30 mouse cellular contexts compared by ENCODE assay signal in the genomic region with DNA sequence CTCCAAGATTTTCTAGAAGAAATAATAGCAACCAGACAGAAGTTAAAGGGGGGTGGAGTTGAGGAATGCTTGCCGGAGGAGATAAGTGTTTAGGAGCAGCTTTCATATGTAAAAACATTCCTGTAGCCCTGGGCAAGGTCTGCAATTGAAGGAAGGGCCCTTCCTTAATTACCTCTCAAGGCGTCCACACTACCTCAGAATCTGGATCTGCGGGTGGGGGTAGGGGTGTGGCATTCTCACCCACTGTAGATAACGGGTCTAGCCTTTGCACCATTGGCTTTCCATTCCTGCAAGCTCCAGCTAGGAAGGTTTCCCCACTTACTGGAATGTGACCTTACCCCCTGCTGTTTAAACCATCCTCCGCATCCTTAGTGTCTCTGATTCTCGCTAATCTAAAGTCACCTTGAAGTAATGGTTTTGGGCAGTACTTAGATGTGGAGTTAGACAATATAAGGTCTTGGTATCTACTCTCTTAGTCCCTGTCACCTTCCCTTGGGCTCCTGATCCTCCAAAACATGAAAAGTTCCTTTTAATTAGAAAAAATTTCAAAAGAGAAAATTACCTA. TPM values are rescaled to one million over a fixed set of nuclear protein-coding genes. Genes with fewer than 3 reads are reported as not detected.
A peak's percentile ranks its signal among the peaks of the same experiment; 100 is the strongest.
DNase-seq lines count a peak whose midpoint lies in the region; ATAC-seq and TF ChIP-seq lines count a peak whose summit lies in the region.
"Had no signal": no experiment of that assay in that cellular context is flagged by ENCODE, and none has a peak within 500 bp of the region (broad histone marks: within the 10 kb centered on the region; RNA-seq: fewer than 3 reads in every experiment).

No protein-coding gene starts in this region.

- intact Hi-C loops in heart, postnatal 10 days (cut with DNase I), result no loop called here

- no peak for TF ChIP-seq CTCF in E14TG2a.4 (conservative IDR thresholded peaks at IDR 0.05; ENCODE audit: low read length)
- TF ChIP-seq CTCF in liver, postnatal 0 days (IDR thresholded peaks at IDR 0.05; ENCODE audit: low read depth), result no peak

- H3K4me3 ChIP-seq in limb, embryonic 11.5 days (ENCODE audit: low read depth, low read length), result no peak overlapping the region
- no peak overlapping the region for H3K4me3 ChIP-seq in limb, embryonic 10.5 days
- peak overlapping the region; percentile 50 for H3K4me3 ChIP-seq in E14TG2a.4 (replicated peaks; ENCODE audit: low read length)
- no peak overlapping the region for H3K4me3 ChIP-seq in liver, postnatal 0 days (ENCODE audit: low read depth, low read length)
- H3K4me3 ChIP-seq: forebrain, embryonic 10.5 days; heart, adult 2 months; heart, embryonic 10.5 days; hindbrain, embryonic 10.5 days; hindbrain, embryonic 13.5 days; intestine, embryonic 15.5 days had no signal

- ATAC-seq in limb, embryonic 11.5 days (ENCODE audit: insufficient number of reproducible peaks, low FRiP score, low TSS enrichment, low read depth), result no peak
- no peak for ATAC-seq in liver, postnatal 0 days
- ATAC-seq: forebrain, embryonic 14.5 days; hindbrain, embryonic 16.5 days; intestine, embryonic 15.5 days had no signal

- no peak overlapping the region for H3K27ac ChIP-seq in limb, embryonic 11.5 days (replicated peaks; ENCODE audit: low read depth, low read length)
- no peak overlapping the region for H3K27ac ChIP-seq in limb, embryonic 10.5 days
- H3K27ac ChIP-seq in liver, postnatal 0 days (ENCODE audit: low read depth), result no peak overlapping the region
- H3K27ac ChIP-seq: forebrain, embryonic 10.5 days; heart, adult 2 months; heart, embryonic 10.5 days; hindbrain, embryonic 10.5 days; hindbrain, embryonic 13.5 days; intestine, embryonic 15.5 days had no signal

- H3K36me3 ChIP-seq in limb, embryonic 11.5 days (ENCODE audit: control insufficient read depth, insufficient read depth, low read length), result no peaks in the 10 kb centered on the region
- H3K36me3 ChIP-seq in limb, embryonic 10.5 days, result no peaks in the 10 kb centered on the region
- no peaks in the 10 kb centered on the region for H3K36me3 ChIP-seq in E14TG2a.4 (ENCODE audit: insufficient read depth, low read length)
- no peaks in the 10 kb centered on the region for H3K36me3 ChIP-seq in liver, postnatal 0 days (replicated peaks; ENCODE audit: insufficient read depth, low read length)
- H3K36me3 ChIP-seq: forebrain, embryonic 10.5 days; heart, embryonic 10.5 days; hindbrain, embryonic 10.5 days; hindbrain, embryonic 13.5 days; intestine, embryonic 15.5 days had no signal

- peaks cover 3% of the 10 kb centered on the region; the same call in 1 of the 2 replicates for H3K4me1 ChIP-seq in limb, embryonic 11.5 days (ENCODE audit: control insufficient read depth, insufficient read depth, low read length)
- peaks cover 6% of the 10 kb centered on the region for H3K4me1 ChIP-seq in limb, embryonic 10.5 days
- H3K4me1 ChIP-seq in E14TG2a.4 (replicated peaks; ENCODE audit: low read depth, low read length), result peaks cover 67% of the 10 kb centered on the region
- H3K4me1 ChIP-seq in liver, postnatal 0 days (ENCODE audit: insufficient read depth), result peaks cover 23% of the 10 kb centered on the region

- H3K27me3 ChIP-seq in limb, embryonic 11.5 days (ENCODE audit: control insufficient read depth, insufficient read depth, low read length), result no peaks in the 10 kb centered on the region
- no peaks in the 10 kb centered on the region for H3K27me3 ChIP-seq in limb, embryonic 10.5 days (ENCODE audit: low read depth, poor library complexity, severe bottlenecking)
- H3K27me3 ChIP-seq in E14TG2a.4 (ENCODE audit: insufficient read depth, low read length), result no peaks in the 10 kb centered on the region
- no peaks in the 10 kb centered on the region for H3K27me3 ChIP-seq in liver, postnatal 0 days (ENCODE audit: insufficient read depth, low read length)
- H3K27me3 ChIP-seq: intestine, embryonic 15.5 days had no signal

- no peak overlapping the region for H3K4me2 ChIP-seq in limb, embryonic 11.5 days (ENCODE audit: low read depth, severe bottlenecking)
- H3K4me2 ChIP-seq in liver, postnatal 0 days (ENCODE audit: low read depth, low read length), result no peak overlapping the region
- H3K4me2 ChIP-seq: hindbrain, embryonic 13.5 days; intestine, embryonic 15.5 days had no signal

- H3K9me3 ChIP-seq in limb, embryonic 11.5 days (ENCODE audit: control insufficient read depth, low read length), result no peaks in the 10 kb centered on the region
- H3K9me3 ChIP-seq in limb, embryonic 10.5 days (replicated peaks), result no peaks in the 10 kb centered on the region
- no peaks in the 10 kb centered on the region for H3K9me3 ChIP-seq in E14TG2a.4 (ENCODE audit: low read length)
- no peaks in the 10 kb centered on the region for H3K9me3 ChIP-seq in liver, postnatal 0 days (ENCODE audit: low read length)
- H3K9me3 ChIP-seq: forebrain, embryonic 10.5 days; hindbrain, embryonic 13.5 days; intestine, embryonic 15.5 days had no signal

- WGBS in limb, embryonic 11.5 days, result 37% methylated on average over 6 of the region's 6 CpGs
- WGBS in limb, embryonic 10.5 days, result 38% methylated on average over 6 of the region's 6 CpGs
- 63% methylated on average over 6 of the region's 6 CpGs for WGBS in liver, postnatal 0 days (ENCODE audit: insufficient replicate concordance)

- H3K9ac ChIP-seq in limb, embryonic 11.5 days (ENCODE audit: low read length), result no peak overlapping the region
- no peak overlapping the region for H3K9ac ChIP-seq in liver, postnatal 0 days (replicated peaks)
- H3K9ac ChIP-seq: hindbrain, embryonic 13.5 days; intestine, embryonic 15.5 days had no signal

- DNase-seq in limb, embryonic 11.5 days (ENCODE audit: low spot score), result peak; percentile 16
- no peak for DNase-seq in limb, embryonic 10.5 days (ENCODE audit: low spot score)
- peak; percentile 100 for DNase-seq in ES-CJ7 (ENCODE audit: low read depth, low spot score)
- DNase-seq in WW6 (ENCODE audit: low read depth, low spot score), result peak; percentile 93
- no peak for DNase-seq in kidney, adult 8-10 months
- DNase-seq in liver, postnatal 0 days, result no peak
- DNase-seq in heart, postnatal 10 days, result no peak
- DNase-seq: adrenal gland, adult 2 months; adrenal gland, postnatal 25 days; B cell, adult 2 months; cerebellum, adult 18-20 months; cerebellum, adult 9-10 months; cerebellum, postnatal 14 days; gastrocnemius, postnatal 25 days; heart, adult 2 months; heart, postnatal 36 days; kidney, adult 11 months had no signal

- TF ChIP-seq EP300 in liver, postnatal 0 days (IDR thresholded peaks at IDR 0.05; ENCODE audit: low read depth), result no peak

RNA-seq across cellular contexts. Expression of gene Zbtb45, which starts 4.5 kb away (rescaled TPM):
- 30.6 and 31.5 TPM in 2 replicates for polyA plus RNA-seq in limb, embryonic 11.5 days (2014; fragmentation: Nextera tagmentation; extraction: Ambion mirVana)
- 29.1 and 31.8 TPM in 2 replicates for polyA plus RNA-seq in limb, embryonic 10.5 days (2016; fragmentation: Nextera tagmentation; extraction: Ambion mirVana)
- polyA plus RNA-seq in liver, postnatal 0 days (2015; fragmentation: Nextera tagmentation; extraction: Ambion mirVana), result 5.6 and 7.2 TPM in 2 replicates
- 10 to 100 TPM in 1 of 2 experiments, 1 to 10 TPM in 1; 9.7 to 11.8 TPM for total RNA-seq in heart, postnatal 10 days (2021)

RNA-seq across cellular contexts. Expression of gene Trim28, which starts 15.4 kb away (rescaled TPM):
- 610 and 647 TPM in 2 replicates for polyA plus RNA-seq in limb, embryonic 11.5 days (2014; fragmentation: Nextera tagmentation; extraction: Ambion mirVana)
- 561 and 585 TPM in 2 replicates for polyA plus RNA-seq in limb, embryonic 10.5 days (2016; fragmentation: Nextera tagmentation; extraction: Ambion mirVana)
- polyA plus RNA-seq in liver, postnatal 0 days (2015; fragmentation: Nextera tagmentation; extraction: Ambion mirVana), result 56.0 and 59.1 TPM in 2 replicates
- total RNA-seq in heart, postnatal 10 days (2021), result 100 to 1,000 TPM; 148 to 165 TPM

RNA-seq across cellular contexts. Expression of gene Slc27a5, which starts 16.4 kb away (rescaled TPM):
- not detected in 2 replicates for polyA plus RNA-seq in limb, embryonic 11.5 days (2014; fragmentation: Nextera tagmentation; extraction: Ambion mirVana)
- polyA plus RNA-seq in limb, embryonic 10.5 days (2016; fragmentation: Nextera tagmentation; extraction: Ambion mirVana), result not detected in 2 replicates
- 103 and 122 TPM in 2 replicates for polyA plus RNA-seq in liver, postnatal 0 days (2015; fragmentation: Nextera tagmentation; extraction: Ambion mirVana)
- not detected for total RNA-seq in heart, postnatal 10 days (2021)
- total RNA-seq: adrenal gland, postnatal 25 days; gastrocnemius, postnatal 25 days; heart, adult 2 months; heart, postnatal 36 days; MEL had no signal
- polyA plus RNA-seq: embryonic facial prominence, embryonic 11.5 days; embryonic facial prominence, embryonic 14.5 days; forebrain, embryonic 10.5 days; heart, embryonic 10.5 days; heart, embryonic 14.5 days; heart, postnatal 0 days had no signal

RNA-seq across cellular contexts. Expression of gene Chmp2a, which starts 20.2 kb away (rescaled TPM):
- 84.2 and 93.8 TPM in 2 replicates for polyA plus RNA-seq in limb, embryonic 11.5 days (2014; fragmentation: Nextera tagmentation; extraction: Ambion mirVana)
- 79.6 and 84.2 TPM in 2 replicates for polyA plus RNA-seq in limb, embryonic 10.5 days (2016; fragmentation: Nextera tagmentation; extraction: Ambion mirVana)
- 132 TPM in 2 replicates for polyA plus RNA-seq in liver, postnatal 0 days (2015; fragmentation: Nextera tagmentation; extraction: Ambion mirVana)
- total RNA-seq in heart, postnatal 10 days (2021), result 100 to 1,000 TPM; 137 to 143 TPM

RNA-seq across cellular contexts. Expression of gene Ube2m, which starts 23.7 kb away (rescaled TPM):
- polyA plus RNA-seq in limb, embryonic 11.5 days (2014; fragmentation: Nextera tagmentation; extraction: Ambion mirVana), result 199 TPM in 2 replicates
- 182 and 208 TPM in 2 replicates for polyA plus RNA-seq in limb, embryonic 10.5 days (2016; fragmentation: Nextera tagmentation; extraction: Ambion mirVana)
- polyA plus RNA-seq in liver, postnatal 0 days (2015; fragmentation: Nextera tagmentation; extraction: Ambion mirVana), result 53.8 and 59.8 TPM in 2 replicates
- 100 to 1,000 TPM; 185 to 188 TPM for total RNA-seq in heart, postnatal 10 days (2021)

Comparison
In these comparisons a context has a peak if more than half of its experiments do, and no peak if none do; other contexts are left out.
1. DNase-seq: peak in limb, embryonic 11.5 days (single experiment), ES-CJ7 (single experiment) and WW6 (single experiment); none in limb, embryonic 10.5 days (single experiment), kidney, adult 8-10 months (0 of 2), liver, postnatal 0 days (single experiment) and heart, postnatal 10 days (0 of 2).
2. RNA of gene Slc27a5, which starts 16.4 kb away (polyA plus RNA-seq): 103 to 122 TPM in liver, postnatal 0 days; not detected in limb, embryonic 11.5 days and not detected in limb, embryonic 10.5 days; every median in the first group is over 10 times any median in the second.